Mouse (Mus musculus) forebrain, embryonic 16.5 days (tissue): ENCODE measurements at regions not wholly inside any gene's neighbourhood (a gene's known extent, or its start where the extent isn't known, plus 50 kb on each side); places are given as distances from the start of the nearest gene placed in this dataset.

Experiments used
- ATAC-seq: fragments of 200-750 bp; cut with Nextera tagmentation; 2 replicates; pipeline ENCODE4 v1.8.0; 2017; ENCODE audit warnings: mild to moderate bottlenecking, moderate library complexity
- H3K27ac ChIP-seq: fragments of 300-500 bp; sonication (generic); 2 replicates; pipeline ENCODE4 v1.5.1; 2014; ENCODE audit warnings: low read length, control low read depth
- H3K27me3 ChIP-seq: fragments of 300-500 bp; sonication (generic); replicated peaks from 2 replicates; pipeline ENCODE4 v1.6.1; 2014; ENCODE audit warnings: low read length; ENCODE audit not compliant: control insufficient read depth, insufficient read depth
- H3K36me3 ChIP-seq: fragments of 300-500 bp; sonication (generic); 2 replicates; pipeline ENCODE4 v1.6.1; 2014; ENCODE audit not compliant: control insufficient read depth, insufficient read depth
- H3K4me1 ChIP-seq: fragments of 300-500 bp; sonication (generic); replicated peaks from 2 replicates; pipeline ENCODE4 v1.6.1; 2014; ENCODE audit warnings: low read length; ENCODE audit not compliant: control insufficient read depth, insufficient read depth
- H3K4me2 ChIP-seq: fragments of 300-500 bp; sonication (generic); 2 replicates; pipeline ENCODE4 v1.6.1; 2014; ENCODE audit warnings: mild to moderate bottlenecking, low read length, control low read depth
- H3K4me3 ChIP-seq: fragments of 300-500 bp; sonication (generic); replicated peaks from 2 replicates; pipeline ENCODE4 v1.5.1; 2014; ENCODE audit warnings: mild to moderate bottlenecking, low read length, control low read depth
- H3K9ac ChIP-seq: fragments of 300-500 bp; sonication (generic); replicated peaks from 2 replicates; pipeline ENCODE4 v1.6.1; 2014; ENCODE audit warnings: low read depth, low read length, control low read depth
- H3K9me3 ChIP-seq: fragments of 300-500 bp; sonication (generic); 2 replicates; pipeline ENCODE4 v1.6.1; 2016; ENCODE audit warnings: low read length; ENCODE audit not compliant: control insufficient read depth
- WGBS: fragments of 180-500 bp; shearing (Covaris S2); extraction: QIAGEN DNeasy Blood & Tissue Kit; methylation state at CpG from one replicate; pipeline ENCODE4 v1.1.7; 2014; 5-methylcytosine and 5-hydroxymethylcytosine counted together

- 73% methylated on average over 3 of the region's 3 CpGs for WGBS
- H3K4me1 ChIP-seq: no peaks in the 10 kb centered on the region
- H3K27ac ChIP-seq: no peak overlapping the region
- no peak for ATAC-seq
- no peaks in the 10 kb centered on the region for H3K9me3 ChIP-seq
- no peaks in the 10 kb centered on the region for H3K36me3 ChIP-seq
- no peak overlapping the region for H3K4me2 ChIP-seq
- no peak overlapping the region for H3K4me3 ChIP-seq
- no peaks in the 10 kb centered on the region for H3K27me3 ChIP-seq
- no peak overlapping the region for H3K9ac ChIP-seq
These were observed 1820.8 kb upstream of the Acvr2a start for GRCm38 (mm10) chr2:46993126-46993525.

GRCm38 (mm10) chr2:46992672-46993071, 1821.2 kb upstream of the Acvr2a start:
- Histone ChIP-seq H3K4me3 (no peak overlapping the region), H3K4me2 (no peak overlapping the region), H3K4me1 (no peaks in the 10 kb centered on the region), H3K27me3 (no peaks in the 10 kb centered on the region), H3K27ac (no peak overlapping the region), H3K9me3 (no peaks in the 10 kb centered on the region), H3K9ac (no peak overlapping the region), H3K36me3 (no peaks in the 10 kb centered on the region)
- ATAC-seq: no peak
- WGBS: 93% methylated on average over 3 of the region's 3 CpGs

GRCm38 (mm10) chr2:46986689-46987088, 1827.2 kb upstream of the Acvr2a start:
- Histone ChIP-seq H3K27me3 (no peaks in the 10 kb centered on the region), H3K36me3 (no peaks in the 10 kb centered on the region), H3K4me1 (no peaks in the 10 kb centered on the region), H3K9me3 (no peaks in the 10 kb centered on the region), H3K9ac (no peak overlapping the region), H3K4me2 (no peak overlapping the region), H3K4me3 (no peak overlapping the region), H3K27ac (no peak overlapping the region)
- WGBS: 92% methylated on average over 2 of the region's 2 CpGs
- no peak for ATAC-seq

DNA sequence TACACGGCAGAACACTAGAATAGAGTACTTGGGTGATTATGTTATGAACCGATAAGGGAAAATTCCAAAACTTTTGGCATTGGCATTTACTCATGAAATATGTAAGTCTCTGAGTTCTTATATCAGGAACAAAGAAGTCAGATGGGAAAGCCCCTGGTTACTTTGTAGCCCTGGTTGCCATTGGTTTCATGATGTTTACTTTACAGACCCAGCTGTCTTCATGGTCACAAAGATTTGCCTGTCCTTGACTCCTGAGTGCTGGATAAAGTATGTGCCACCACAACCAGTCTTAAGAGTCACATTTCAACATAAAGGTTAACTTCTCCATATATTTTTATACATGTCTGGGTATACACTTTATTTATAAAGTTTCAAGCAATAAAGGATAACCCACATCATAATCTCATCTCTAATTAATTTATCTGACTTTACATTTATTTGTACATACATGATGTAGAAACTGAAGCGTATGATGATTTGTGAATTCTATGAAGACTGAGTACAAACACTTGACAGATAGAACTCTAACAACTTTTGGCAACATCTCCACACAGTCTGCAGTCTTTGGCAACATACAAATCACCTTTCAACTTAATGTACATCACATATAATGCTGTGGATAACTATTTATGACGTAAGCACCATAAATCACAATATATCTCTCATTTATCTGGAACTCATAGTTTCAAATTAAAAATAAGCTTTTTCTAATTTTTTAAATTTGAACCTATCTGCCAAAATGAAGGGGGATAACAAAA, 1827.8 kb upstream of the Acvr2a start:
- H3K27ac ChIP-seq: no peak overlapping the region
- no peak for ATAC-seq
- no peak overlapping the region for H3K4me2 ChIP-seq
- no peaks in the 10 kb centered on the region for H3K27me3 ChIP-seq
- H3K4me1 ChIP-seq: no peaks in the 10 kb centered on the region
- H3K9ac ChIP-seq: no peak overlapping the region
- H3K36me3 ChIP-seq: no peaks in the 10 kb centered on the region
- no peak overlapping the region for H3K4me3 ChIP-seq
- H3K9me3 ChIP-seq: no peaks in the 10 kb centered on the region
- 91% methylated on average over 4 of the region's 4 CpGs for WGBS

GRCm38 (mm10) chr2:46940628-46941530, 1823.7 kb upstream of the Zeb2 start:
- 69% methylated on average over 7 of the region's 7 CpGs for WGBS
- ATAC-seq: peak; percentile 74
- no peak overlapping the region for H3K27ac ChIP-seq

DNA sequence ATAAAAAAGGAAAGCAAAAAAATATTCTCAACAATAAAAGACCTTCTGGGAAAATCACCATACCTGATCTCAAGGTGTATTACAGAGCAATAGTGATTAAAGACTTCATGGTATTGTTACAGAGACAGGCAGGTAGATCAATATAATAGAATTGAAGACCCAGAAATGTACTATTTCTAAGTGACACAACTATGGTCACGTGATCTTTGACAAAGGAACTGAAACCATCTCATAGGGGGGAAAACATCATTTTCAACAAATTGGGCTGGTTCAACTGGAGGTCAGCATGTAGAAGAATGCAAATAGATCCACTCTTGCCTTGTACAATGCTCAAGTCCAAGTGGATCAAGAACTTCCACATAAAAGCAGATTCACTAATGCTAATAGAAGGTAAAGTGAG, 1815.6 kb upstream of the Zeb2 start:
- H3K4me3 ChIP-seq: no peak overlapping the region
- ATAC-seq: no peak
- WGBS: 86% methylated on average over 1 of the region's 1 CpGs
- no peaks in the 10 kb centered on the region for H3K36me3 ChIP-seq
- no peaks in the 10 kb centered on the region for H3K4me1 ChIP-seq
- no peak overlapping the region for H3K27ac ChIP-seq
- H3K27me3 ChIP-seq: no peaks in the 10 kb centered on the region
- no peaks in the 10 kb centered on the region for H3K9me3 ChIP-seq
- no peak overlapping the region for H3K4me2 ChIP-seq
- no peak overlapping the region for H3K9ac ChIP-seq

More at GRCm38 (mm10) chr2:46940628-46941530, 1823.7 kb upstream of the Zeb2 start:
- Histone ChIP-seq H3K4me2 (no peak overlapping the region), H3K9me3 (no peaks in the 10 kb centered on the region), H3K9ac (no peak overlapping the region), H3K36me3 (no peaks in the 10 kb centered on the region), H3K4me3 (no peak overlapping the region), H3K4me1 (no peaks in the 10 kb centered on the region), H3K27me3 (no peaks in the 10 kb centered on the region)

- Histone ChIP-seq H3K9me3 (no peaks in the 10 kb centered on the region), H3K4me2 (no peak overlapping the region), H3K4me1 (no peaks in the 10 kb centered on the region), H3K27ac (no peak overlapping the region), H3K36me3 (no peaks in the 10 kb centered on the region), H3K4me3 (no peak overlapping the region), H3K9ac (no peak overlapping the region), H3K27me3 (no peaks in the 10 kb centered on the region)
- 91% methylated on average over 3 of the region's 3 CpGs for WGBS
- ATAC-seq: no peak
These were observed 1807.0 kb upstream of the Zeb2 start for GRCm38 (mm10) chr2:46924189-46924588.

DNA sequence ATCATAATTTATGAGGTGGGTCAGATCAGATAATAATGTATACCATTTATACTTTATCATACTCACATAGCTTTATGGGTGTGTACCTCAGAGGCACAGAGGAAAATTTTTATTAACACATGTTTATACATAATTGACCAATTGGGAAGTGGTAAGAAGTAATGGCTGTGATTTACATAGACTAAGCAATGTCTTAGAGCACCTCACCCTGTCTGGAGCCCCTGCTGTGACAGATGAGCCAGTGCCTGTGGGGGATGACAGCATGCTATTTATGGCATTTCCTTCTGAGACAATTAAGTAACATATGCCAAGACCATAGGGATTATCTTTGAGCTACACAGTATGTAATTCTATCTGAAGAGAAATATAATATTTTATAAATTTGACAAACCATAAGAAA, 1796.3 kb upstream of the Zeb2 start:
- H3K27ac ChIP-seq: no peak overlapping the region
- H3K9me3 ChIP-seq: no peaks in the 10 kb centered on the region
- no peak overlapping the region for H3K9ac ChIP-seq
- H3K4me3 ChIP-seq: no peak overlapping the region
- no peak overlapping the region for H3K4me2 ChIP-seq
- no peaks in the 10 kb centered on the region for H3K4me1 ChIP-seq
- no peaks in the 10 kb centered on the region for H3K36me3 ChIP-seq
- ATAC-seq: no peak
- no peaks in the 10 kb centered on the region for H3K27me3 ChIP-seq

GRCm38 (mm10) chr2:46883216-46883615, 1766.0 kb upstream of the Zeb2 start:
- ATAC-seq: no peak
- WGBS: 59% methylated on average over 2 of the region's 2 CpGs
- no peaks in the 10 kb centered on the region for H3K27me3 ChIP-seq

More at GRCm38 (mm10) chr2:46883216-46883615, 1766.0 kb upstream of the Zeb2 start:
- Histone ChIP-seq H3K9me3 (no peaks in the 10 kb centered on the region), H3K4me2 (no peak overlapping the region), H3K36me3 (no peaks in the 10 kb centered on the region), H3K4me1 (no peaks in the 10 kb centered on the region), H3K27ac (no peak overlapping the region), H3K4me3 (no peak overlapping the region), H3K9ac (no peak overlapping the region)
